Mouse (Mus musculus) cerebellum, adult 2 months (tissue): ENCODE data around the gene Armc2.

Source experiments
- CTCF ChIP-seq: fragments of 200-500 bp; IDR thresholded peaks from 2 replicates; pipeline ENCODE4 v1.5.1; 2011; ENCODE audit warnings: low read depth, mild to moderate bottlenecking, control low read depth, low read length, moderate library complexity, borderline replicate concordance; ENCODE audit not compliant: insufficient read depth
- POLR2A ChIP-seq: fragments of 200-500 bp; IDR thresholded peaks from 2 replicates; pipeline ENCODE4 v1.6.1; 2011; ENCODE audit warnings: low read length, control low read depth, borderline replicate concordance; ENCODE audit not compliant: insufficient read depth

DNA sequence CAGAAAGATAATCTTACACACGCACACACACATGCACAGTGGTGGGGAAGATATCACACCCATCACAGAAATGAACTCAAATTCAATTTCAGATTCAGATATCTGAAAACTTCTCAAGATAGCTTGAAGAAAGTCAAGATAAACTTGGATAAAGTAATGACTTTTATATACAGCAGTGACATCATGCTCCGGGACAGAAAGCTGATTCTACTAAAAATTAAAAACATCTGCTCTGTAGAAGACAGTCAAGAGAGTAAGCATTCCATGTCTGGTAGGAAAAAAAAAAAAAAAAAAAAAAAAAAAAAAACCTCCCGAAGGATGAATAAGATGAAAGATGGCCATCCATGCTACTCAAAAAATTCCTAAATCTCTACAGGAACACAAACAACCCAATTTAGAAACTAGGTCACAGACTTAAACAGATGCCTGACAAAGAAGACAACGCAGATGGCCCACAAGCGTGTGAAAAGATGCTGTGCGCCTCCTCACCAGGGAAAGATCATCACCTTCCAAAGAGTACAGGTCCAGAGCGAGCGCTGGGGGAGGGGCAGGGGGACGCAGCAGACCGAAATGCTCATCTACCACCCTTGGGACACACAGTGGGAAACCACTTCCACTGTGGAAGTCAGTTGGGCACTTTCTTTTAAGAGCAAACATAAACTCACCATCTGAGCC lies 7.3 kb downstream of the Armc2 start:
- TF ChIP-seq POLR2A (no peak), CTCF (no peak)
